Mouse (Mus musculus) brain, embryonic 14.5 days (tissue): Measurements from ENCODE around the gene Flnc.

Experiments
- CTCF ChIP-seq: fragments of 200-500 bp; IDR thresholded peaks from 2 replicates; pipeline ENCODE4 v1.5.1; 2012; ENCODE audit warnings: inconsistent platforms, mild to moderate bottlenecking, moderate library complexity, borderline replicate concordance; ENCODE audit not compliant: insufficient read depth, insufficient read length; ENCODE audit errors: extremely low read depth
- POLR2A ChIP-seq: fragments of 200-500 bp; IDR thresholded peaks from 2 replicates; pipeline ENCODE4 v1.6.1; 2012; ENCODE audit warnings: mild to moderate bottlenecking, inconsistent platforms, borderline replicate concordance; ENCODE audit not compliant: poor library complexity, insufficient read depth, insufficient read length, severe bottlenecking; ENCODE audit errors: extremely low read depth

DNA sequence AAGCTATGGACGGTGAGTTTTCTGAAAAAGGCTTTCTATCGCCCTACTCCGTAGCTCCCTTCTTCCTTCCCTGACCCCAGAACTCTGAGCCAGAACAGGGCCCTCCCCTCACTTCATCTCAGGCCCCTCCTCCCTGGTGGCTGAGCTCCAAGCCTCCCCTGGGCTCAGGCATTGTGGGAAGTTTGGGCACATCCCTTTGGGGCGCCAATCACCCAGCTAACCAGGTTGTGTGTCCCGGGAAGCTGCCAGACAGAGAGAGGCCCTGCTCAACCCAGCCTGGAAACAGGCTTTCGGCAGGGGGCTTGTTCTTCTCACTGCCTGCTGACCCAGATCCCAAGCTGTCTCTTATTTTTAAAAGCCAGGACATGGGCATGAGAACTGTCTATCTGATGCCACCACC lies 35.5 kb upstream of the Flnc start:
- TF ChIP-seq CTCF (no peak), POLR2A (no peak)
